Mouse (Mus musculus): ENCODE data around the gene Ambra1.
"Not testable (repeated sequence)": the region's sequence is repeated elsewhere in the genome, so short reads cannot be mapped to it uniquely, and the experiment has no call there.

The Ambra1 gene

GRCm38 (mm10) chr2:91729971-91730821 lies at the start of gene Ambra1:
Gene Ambra1 (plus strand): TSS chr2:91730134.
- DNase-seq = peak; percentile 93

DNA sequence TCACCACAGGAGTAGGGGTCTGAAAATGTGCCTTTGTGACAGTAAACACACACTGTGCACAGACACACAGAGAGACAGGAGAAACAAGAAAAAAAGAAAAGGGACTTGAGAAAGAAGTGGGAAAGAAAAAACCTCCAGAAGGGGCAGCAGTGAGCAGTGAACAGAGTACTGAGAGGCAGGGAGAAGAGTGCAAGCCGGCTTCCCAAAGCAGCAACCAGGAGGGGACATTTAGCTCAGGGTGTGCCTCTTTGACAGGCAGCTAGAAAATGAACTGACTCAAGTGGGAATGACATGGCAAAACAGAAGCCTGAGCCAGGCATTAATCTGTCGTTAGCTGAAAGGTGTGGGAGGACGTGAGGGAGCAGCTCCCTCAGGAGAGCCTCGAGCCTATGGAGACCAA lies 47.1 kb upstream of the Ambra1 start:
- peak; percentile 42 for DNase-seq

DNA sequence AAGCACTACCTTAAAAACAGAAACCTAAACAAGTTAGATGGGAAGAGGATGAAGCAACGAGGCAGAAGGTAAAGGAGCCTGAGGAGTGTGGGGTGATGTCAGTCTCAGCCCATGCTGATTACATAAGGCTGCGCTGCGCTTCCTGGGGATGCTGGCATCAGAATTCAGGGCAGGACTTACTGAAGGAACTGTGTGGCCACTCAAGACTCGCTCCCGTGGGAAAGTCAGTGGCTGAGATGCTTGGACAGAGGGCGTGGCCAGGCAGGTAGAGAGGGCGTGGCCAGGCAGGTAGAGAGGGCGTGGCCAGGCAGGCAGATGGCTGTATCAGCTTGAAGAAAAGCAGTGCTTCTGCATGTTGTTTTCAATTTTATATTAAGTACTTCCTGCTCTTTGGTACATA lies 46.0 kb upstream of the Ambra1 start:
- DNase-seq = no peak

DNA sequence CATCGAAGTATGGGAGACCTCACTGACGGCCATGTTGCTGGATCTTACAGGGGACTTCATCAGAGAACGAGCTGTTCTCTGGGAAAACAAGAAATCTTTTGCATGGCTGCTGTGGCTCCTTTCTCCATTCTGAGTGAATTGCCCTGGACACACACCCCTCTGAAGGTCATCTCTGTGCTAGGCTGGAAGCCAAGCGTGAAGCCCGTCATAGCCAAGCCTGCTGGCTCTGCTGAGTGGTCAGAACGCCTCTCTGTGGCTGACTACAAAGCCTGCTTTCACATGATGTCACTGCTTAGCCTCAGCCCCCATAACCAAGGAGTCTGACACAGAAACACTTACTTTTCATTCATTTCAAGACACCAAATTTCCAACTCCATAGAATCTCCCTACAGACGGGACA lies 40.5 kb upstream of the Ambra1 start:
- DNase-seq = no peak

DNA sequence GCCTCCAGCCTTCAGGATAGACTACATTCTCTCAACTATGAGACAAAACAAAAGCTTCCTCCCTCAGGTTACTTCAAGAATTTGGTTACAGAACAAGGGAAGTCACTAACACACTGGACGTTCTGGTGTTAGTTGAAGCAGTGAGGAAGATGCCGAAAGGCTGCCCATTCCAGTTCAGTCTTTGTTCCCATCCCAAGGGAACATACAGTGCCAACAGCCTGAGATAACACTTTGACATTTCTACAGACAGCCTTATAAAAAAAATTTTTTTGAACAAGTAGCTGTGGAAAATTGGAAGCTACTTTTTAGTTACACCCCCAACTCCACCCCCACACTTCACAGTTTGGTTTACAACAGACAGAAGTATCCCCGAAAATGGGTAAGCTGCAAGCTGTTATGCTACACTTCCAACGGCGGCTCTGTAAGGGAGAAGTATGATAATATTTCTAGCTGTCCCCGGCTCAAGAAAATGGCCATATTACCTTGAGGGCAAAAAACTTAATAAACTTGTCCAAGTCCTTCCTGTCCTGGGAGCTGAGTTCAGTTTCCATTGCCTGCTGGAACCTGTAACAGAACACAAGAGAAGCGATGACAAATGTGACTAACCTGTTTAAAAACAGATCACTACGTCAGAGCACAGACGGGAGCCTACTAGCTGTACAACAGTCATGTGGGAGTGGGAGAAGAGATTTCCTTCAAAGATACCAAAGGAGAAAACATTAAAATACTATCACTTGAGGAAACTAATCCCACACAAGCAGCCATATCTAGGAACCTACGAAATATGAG lies 34.3 kb upstream of the Ambra1 start:
- DNase-seq = no peak

DNA sequence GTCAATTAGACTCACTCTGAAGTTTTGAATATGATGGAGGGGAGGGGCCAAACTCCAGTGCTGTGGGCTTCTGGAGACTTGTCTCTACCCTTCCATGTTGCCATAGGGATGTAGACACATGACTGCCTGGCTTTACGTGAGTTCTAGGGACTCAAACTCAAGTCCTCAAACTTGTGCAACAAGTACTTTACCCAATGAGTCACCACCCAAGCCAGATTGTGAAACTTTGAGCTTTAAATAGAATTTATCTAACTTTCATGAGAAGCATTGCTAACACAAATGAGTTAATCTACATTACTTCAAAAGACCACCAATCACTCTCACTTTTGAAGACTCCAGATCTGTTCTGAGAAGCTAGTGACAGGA lies 33.7 kb upstream of the Ambra1 start:
- DNase-seq = no peak

- no peak for DNase-seq
Observed at GRCm38 (mm10) chr2:91699225-91699624, 30.7 kb upstream of the Ambra1 start.

DNA sequence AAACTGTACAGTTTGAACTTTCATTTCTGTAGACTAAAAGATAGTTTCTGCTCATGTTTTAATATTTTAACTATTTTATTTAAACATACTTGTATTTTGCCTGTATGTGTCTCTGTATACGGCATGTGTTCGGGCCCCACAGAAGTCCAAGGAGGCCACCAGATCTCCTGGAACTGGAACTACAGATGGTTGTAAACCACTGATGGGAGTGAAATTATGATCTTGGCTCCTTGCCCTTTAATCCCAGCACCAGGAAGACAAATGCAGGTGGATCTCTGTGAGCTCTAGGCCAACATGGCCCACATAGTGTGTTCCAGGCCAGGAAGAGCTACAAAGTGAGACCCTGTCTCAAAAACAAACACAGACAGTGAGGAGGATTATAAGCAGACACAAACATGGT lies 28.6 kb upstream of the Ambra1 start:
- DNase-seq = no peak

GRCm38 (mm10) chr2:91705736-91706135 lies 24.2 kb upstream of the Ambra1 start:
- no peak for DNase-seq

DNA sequence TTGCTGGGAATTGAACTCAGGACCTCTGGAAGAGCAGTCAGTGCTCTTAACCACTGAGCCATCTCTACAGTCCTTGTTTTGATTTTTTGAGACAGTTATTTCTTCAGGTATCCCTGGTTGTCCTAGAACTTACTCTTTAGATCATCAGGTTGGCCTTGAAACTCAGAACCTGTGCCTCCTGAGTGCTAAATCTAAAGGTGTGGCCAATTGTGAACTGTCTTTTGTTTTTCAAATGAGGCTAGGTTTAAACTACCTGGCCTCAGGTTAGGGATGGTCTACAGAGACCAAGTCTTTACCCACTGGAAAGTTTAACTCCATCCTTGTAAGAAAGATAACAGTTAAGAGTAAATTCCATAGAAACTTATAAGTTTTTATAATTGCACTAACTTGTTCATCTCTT lies 23.5 kb upstream of the Ambra1 start:
- DNase-seq = no peak

- DNase-seq = no peak
Observed at GRCm38 (mm10) chr2:91708361-91708760, 21.6 kb upstream of the Ambra1 start.

GRCm38 (mm10) chr2:91710272-91711234 lies 19.4 kb upstream of the Ambra1 start, which contains the start of the genes Atg13 and Harbi1:
Gene Atg13 (minus strand): TSS chr2:91710576.
Gene Harbi1 (plus strand): TSS chr2:91710852.
- DNase-seq = peak; percentile 94

GRCm38 (mm10) chr2:91711256-91711925 lies 18.5 kb upstream of the Ambra1 start:
- peak; percentile 5 for DNase-seq

DNA sequence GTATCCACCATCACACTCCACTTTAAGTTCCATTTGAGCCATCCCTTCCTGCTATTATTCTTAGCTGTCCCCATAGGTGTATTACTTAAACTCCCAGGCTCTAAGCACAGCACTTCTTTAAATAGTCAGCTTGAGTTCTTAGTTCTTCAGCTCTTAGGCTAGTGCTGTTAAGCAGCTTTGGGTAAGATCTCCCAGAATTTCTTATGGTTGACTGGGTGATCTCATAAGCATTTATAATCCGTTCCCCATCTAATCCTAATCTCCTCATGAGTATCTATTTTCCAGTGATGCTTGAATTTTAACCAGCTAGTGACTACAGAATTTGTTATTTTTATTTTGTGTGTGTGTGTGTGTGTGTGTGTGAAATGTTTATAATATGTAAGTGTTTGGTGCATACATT lies 15.0 kb upstream of the Ambra1 start:
- DNase-seq = no peak

DNA sequence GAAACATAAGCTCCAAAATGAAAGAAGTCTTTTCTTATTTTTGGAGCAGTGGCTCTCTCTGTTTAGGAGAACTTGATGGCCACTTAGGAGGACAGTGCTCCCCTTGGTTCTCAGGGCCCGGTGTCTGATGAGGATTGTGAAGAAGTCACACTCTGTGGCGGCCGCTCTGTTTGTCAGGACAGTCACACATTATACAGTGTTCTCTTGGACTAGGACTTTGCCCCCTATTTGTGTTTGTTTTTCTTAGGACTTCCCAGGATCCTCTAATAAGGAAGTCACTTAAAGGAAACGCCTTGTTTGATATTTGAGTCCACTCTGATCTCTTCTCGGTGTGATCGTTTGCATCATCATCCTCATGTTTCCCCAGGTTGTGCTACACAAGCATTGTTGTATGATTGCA lies 11.7 kb upstream of the Ambra1 start:
- DNase-seq = peak; percentile 43

DNA sequence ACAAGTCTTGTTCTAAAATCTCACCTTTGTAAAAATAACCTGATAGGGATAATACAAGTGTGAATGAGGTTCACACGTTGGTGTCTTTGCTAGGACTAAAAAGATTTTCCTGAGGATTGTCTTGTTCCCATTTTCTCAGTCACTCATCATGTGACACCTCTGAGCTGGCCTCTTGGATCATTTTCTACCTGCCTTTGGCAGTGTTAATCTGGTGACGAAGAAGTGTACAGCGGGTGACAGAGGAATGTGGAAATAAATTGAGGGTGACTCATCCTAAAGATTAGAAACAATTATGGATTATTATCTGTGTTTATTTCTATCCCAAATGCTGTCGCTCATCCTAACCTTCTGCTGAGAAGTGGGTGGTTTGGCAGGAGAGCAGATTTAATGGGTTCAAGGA lies 6.6 kb upstream of the Ambra1 start:
- DNase-seq = no peak

DNA sequence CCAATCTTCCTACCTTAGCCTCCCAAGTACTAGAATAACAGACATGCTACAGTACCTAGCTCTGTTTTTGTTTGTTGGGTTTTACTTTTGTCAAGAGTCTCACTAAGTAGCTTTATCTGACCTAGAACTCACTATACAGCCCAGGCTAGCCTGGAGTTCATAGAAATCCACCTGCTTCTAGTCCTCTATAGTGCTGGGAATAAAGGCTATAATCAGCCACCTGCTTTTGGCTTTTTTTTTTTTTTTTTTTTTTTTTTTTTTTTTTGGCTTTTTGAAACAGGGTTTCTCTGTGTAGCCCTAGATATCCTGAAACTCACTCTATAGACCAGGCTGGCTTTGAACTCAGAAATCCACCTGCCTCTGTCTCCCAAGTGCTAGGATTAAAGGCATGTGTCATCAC lies 6.0 kb upstream of the Ambra1 start:
- no peak for DNase-seq

- DNase-seq = no peak
Observed at GRCm38 (mm10) chr2:91724716-91725115, 5.2 kb upstream of the Ambra1 start.

GRCm38 (mm10) chr2:91725476-91725875 lies 4.5 kb upstream of the Ambra1 start:
- not testable (repeated sequence) for DNase-seq

DNA sequence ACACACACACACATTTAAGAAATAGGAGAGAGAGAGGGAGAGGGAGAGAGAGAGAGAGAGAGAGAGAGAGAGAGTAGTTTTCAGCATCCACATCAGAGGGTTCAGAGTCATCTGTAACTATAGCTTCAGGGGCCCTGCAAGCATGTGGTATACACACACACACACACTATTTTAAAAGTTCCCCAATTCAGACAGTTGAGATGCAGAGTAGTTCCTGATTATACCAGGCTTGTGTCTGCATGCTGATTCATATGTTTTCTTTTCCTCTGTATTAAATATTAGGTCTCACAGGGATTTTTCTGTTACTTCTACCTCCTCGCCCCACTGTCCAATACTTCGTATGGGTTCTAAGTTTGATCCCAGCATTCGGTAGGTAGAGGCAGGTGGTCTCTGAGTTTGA lies 2.9 kb upstream of the Ambra1 start:
- no peak for DNase-seq

GRCm38 (mm10) chr2:91729571-91729970 lies 363 bp upstream of the Ambra1 start:
- DNase-seq = no peak

DNA sequence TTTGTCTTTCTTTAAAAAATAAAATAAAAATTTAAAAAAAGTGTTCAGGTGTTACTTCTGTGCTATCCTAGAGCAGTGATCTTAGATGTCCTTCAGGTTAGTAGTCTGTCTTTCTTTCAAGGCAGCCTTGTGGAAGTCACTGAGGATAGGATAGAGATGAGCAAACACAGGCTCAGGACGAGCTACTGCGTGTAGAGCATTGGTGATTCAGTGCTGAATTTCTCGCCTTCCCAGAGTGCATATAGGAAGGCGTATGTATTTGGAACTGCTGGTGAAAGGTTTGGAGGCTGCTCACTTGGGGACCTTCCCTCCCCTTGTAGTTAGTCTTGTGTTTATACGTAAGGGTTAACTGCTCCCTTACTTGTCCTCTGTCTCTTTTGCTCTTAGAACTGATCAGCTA lies 5.3 kb downstream of the Ambra1 start:
- no peak for DNase-seq
